Mouse (Mus musculus) MN1 (cell line): ENCODE results near the gene Dglucy.
A peak's percentile ranks its signal among the peaks of the same experiment; 100 is the strongest.

Experiments used
- DNase-seq: peaks from one replicate; pipeline ENCODE4 v3.0.0-alpha.2; 2016; ENCODE audit warnings: low spot score

Dglucy gene

DNA sequence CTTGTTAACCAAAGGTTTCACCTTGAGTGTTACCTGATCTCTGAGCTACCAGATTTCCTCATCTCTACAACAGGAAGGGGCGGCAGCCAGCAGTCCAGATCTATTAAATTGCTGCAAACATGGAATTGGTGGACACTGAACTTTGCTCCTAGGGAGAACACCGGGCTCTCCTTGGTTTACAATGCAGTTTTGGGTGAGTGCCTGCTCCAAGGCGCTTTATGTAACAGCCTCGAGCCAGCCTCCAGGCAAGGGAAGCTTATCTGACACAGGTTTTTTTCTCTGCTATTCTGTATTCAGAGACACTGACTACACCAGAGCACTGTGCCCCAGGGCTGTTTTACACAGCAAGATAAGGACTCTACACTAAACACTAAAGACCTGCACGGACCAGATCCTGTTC, 155.9 kb downstream of the Dglucy start:
- DNase-seq, result no peak

GRCm38 (mm10) chr12:100936116-100936515, 157.3 kb downstream of the Dglucy start:
- peak; percentile 71 for DNase-seq

- no peak for DNase-seq
These were observed 157.9 kb downstream of the Dglucy start for GRCm38 (mm10) chr12:100936737-100937136.

- no peak for DNase-seq
These were observed 158.8 kb downstream of the Dglucy start for GRCm38 (mm10) chr12:100937441-100938360.

- no peak for DNase-seq
These were observed 162.5 kb downstream of the Dglucy start for GRCm38 (mm10) chr12:100941361-100941760.

DNA sequence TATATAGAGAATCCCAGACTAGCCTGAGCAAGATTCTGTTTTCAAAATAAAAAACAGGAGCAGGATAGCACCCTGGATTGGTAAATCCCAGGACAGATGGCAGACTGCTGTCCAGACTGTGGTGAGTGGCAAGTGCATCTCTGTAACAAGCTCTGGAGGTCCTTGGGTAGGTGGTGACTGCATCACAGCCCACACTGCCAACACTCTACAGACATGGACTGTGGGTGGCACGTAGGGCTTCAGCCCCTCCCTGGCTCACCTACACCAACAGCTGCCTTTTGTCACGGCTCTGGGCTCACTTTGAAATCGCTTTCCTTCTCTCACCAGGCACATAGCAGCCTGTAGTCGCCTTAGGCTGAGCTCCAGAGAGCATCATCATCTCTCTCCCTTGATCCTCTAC, 164.3 kb downstream of the Dglucy start:
- no peak for DNase-seq

GRCm38 (mm10) chr12:100944921-100945336, 166.1 kb downstream of the Dglucy start:
- no peak for DNase-seq

GRCm38 (mm10) chr12:100945501-100945900, 166.6 kb downstream of the Dglucy start:
- DNase-seq, result no peak

- no peak for DNase-seq
These were observed 167.1 kb downstream of the Dglucy start for GRCm38 (mm10) chr12:100945948-100946347.
